Mouse (Mus musculus) cerebellum, postnatal 10 days (tissue): ENCODE results near the gene Braf.

Experiments used
- DNase-seq, 2 experiments: peaks; one replicate each; pipeline ENCODE4 v3.0.0; 2021; ENCODE audit warnings: mixed read lengths in 2 of 2

Braf gene

GRCm38 (mm10) chr6:39554888-39555647 is 170.2 kb downstream of the Braf start:
- DNase-seq: no peak
